Mouse (Mus musculus): ENCODE data around the gene Teddm1a.
"Not testable (repeated sequence)": the region's sequence is repeated elsewhere in the genome, so short reads cannot be mapped to it uniquely, and the experiment has no call there.

Gene Teddm1a

GRCm38 (mm10) chr1:153891442-153891841 is at the start of gene Teddm1a:
Gene Teddm1a (plus strand): TSS chr1:153891742.
- DNase-seq (ENCODE audit: low spot score in 2 of 2), result no peak

- no peak for DNase-seq (ENCODE audit: low spot score in 2 of 2)
Measured at GRCm38 (mm10) chr1:153842121-153842740, 49.3 kb upstream of the Teddm1a start.

- DNase-seq (ENCODE audit: low spot score in 2 of 2), result no peak
Measured at GRCm38 (mm10) chr1:153844042-153844441, 47.5 kb upstream of the Teddm1a start, which contains the start of gene Rgsl1. Gene Rgsl1 (minus strand): TSS chr1:153844142.

GRCm38 (mm10) chr1:153846420-153846819 is 45.1 kb upstream of the Teddm1a start:
- DNase-seq (ENCODE audit: low spot score in 2 of 2), result no peak

DNA sequence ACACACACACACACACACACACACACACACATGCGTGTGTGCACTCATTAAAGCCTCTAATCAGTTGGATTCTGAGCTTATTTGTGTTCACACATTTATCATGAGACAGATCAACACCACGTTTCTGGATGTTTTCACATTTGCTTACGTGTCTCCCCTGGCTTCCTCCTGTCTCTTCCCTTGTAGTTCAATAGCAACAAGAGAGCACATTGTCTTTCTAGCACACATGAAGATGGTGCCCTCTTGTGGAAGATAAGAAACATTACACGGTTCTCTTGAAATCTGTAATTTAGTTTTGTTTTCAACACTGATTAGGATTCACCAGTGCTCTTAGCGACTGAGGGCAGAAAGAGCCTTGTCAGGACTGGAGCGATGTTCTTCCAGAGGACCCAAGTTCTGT is 44.7 kb upstream of the Teddm1a start:
- DNase-seq (ENCODE audit: low spot score in 2 of 2), result no peak

DNA sequence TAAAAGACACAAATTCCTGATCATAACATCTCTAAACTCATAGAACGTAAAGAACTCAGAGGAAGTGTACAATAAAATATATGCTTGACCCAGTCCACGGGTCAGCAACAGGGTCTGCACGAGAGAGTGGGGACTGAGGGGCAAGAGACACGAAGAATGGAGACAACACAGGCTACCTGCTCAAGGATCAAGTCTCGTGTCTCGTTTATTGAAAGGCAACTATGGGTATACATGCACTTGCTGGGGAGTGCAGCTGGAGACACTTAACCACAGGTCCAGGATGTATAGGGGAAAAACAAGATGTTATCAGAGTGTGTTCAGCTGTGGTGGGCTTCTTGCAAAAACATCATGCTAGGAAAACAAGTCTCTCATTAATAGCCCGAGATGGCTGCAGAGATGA is 38.8 kb upstream of the Teddm1a start:
- DNase-seq (ENCODE audit: low spot score in 2 of 2), result not testable (repeated sequence)

- DNase-seq (ENCODE audit: low spot score in 2 of 2), result no peak
Measured at GRCm38 (mm10) chr1:153855946-153856345, 35.6 kb upstream of the Teddm1a start.

- DNase-seq (ENCODE audit: low spot score in 2 of 2), result no peak
Measured at GRCm38 (mm10) chr1:153874045-153874444, 17.5 kb upstream of the Teddm1a start, which contains the start of gene Teddm1b. Gene Teddm1b (plus strand): TSS chr1:153874345.

DNA sequence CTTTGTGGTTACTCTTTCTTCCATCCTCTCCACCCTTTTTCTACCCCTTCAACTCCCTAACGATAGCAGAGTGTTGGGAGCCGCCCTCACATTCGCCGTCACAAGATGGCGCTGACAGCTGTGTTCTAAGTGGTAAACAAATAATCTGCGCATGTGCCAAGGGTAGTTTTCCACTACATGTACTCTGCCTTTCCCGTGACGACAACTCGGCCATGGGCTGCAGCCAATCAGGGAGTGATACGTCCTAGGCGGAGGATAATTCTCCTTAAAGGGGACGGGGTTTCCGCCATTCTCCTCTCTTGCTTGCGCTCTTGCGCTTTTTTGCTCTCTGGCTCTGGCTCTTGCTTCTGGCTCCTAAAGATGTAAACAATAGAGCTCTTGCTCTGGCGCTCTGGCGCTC is 11.2 kb upstream of the Teddm1a start:
- DNase-seq (ENCODE audit: low spot score in 2 of 2), result not testable (repeated sequence)

DNA sequence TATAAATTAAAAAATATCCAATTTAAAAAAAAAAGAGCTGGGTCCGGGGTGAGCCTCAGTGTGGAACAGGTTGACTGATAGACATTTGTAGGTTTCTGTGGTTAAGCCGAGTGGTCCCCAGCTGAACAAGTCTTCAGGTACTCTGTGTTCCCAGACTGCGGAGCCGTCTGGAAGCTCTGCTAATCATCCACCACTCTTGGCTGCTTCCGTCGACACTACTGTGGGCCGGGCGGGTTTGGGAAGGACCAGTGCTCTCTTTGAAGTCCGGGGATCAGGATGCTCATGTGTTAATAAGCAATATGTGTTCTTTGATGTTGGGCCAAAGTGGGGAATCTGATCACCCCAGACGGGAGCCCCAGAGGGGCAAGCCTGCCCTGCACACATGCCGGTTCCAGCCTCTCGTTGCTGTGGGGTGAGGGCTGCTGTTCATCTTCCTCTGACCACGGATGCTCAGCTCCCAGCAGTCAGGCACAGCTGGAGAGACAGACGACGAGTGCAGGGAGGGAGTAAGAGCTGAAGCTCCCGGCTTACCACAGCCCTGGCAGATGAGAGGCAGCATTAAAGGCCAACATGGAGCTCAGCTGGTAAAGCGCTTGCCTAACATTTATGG is 5.4 kb upstream of the Teddm1a start:
- no peak for DNase-seq (ENCODE audit: low spot score in 2 of 2)

GRCm38 (mm10) chr1:153890121-153890520 is 1.4 kb upstream of the Teddm1a start:
- DNase-seq (ENCODE audit: low spot score in 2 of 2), result no peak

DNA sequence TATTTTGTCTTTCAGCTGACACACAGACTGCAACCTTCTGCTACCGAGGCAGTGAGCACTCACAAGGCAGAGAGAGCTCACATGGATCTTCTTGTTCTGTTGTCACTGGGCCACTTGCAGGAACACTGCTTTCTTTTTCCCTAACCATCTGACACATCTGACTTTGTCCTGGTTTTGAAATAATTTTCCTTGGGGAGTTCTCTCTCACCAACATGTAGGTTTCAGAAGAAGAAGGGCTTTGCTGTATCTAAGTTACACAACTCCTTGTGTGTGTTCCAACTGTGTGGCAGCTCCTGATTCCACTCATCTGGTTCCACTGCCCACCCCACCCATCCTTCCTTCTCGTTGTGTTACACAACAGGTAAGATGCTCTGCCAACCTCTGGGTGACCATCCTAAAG is 2.2 kb downstream of the Teddm1a start:
- DNase-seq (ENCODE audit: low spot score in 2 of 2), result no peak

DNA sequence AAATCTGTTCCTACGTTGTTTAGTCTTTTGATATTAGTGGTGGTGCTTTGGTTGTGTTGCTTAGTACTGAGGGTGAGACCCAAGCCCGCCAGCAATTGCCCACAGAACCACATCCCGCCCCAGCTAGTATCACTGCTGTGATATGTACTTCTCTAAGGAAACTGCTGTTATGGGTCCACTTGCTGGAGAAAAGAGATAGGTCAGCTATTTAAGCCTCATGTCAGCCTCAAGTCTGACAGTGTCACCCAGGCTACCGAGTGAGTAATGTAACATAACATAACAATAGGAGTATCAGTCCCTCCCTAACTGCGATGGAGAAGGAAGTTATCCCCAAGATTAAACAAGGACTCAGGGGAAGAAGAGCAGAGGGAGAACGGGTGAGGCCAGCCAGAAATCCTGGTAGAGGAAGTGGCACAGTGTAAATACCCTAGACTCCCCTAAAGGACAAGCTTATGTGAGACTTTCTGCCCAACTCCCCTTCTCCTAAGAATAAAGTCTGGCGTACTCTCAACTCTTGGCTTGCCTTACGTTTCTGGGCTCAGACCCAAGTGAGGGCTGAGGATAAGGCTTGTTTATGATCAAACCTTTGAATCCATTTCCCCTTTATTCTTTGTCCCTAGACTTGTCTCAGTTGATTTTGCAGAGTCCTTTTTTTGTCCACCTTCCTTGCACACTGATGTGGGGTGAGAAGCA is 2.8 kb downstream of the Teddm1a start:
- DNase-seq (ENCODE audit: low spot score in 2 of 2), result no peak

DNA sequence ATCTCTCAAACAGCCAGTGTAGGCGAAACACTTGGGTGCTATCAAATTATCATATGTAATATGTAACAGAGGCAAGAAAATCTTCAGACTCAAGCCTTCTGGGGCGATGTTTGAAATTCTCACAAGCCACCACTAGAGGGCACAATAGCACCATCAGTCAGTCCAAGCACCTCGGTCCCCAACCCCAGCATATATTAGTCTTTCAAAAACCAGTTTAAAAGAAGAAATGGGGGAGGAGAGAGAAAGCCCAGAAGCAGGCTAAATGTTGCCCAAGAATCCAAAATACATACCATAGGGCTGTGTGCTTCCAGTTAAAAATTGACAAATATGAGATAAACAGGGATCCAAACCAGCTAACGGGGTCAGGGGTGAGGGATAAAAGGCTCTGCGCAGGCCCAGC is 3.4 kb downstream of the Teddm1a start:
- DNase-seq (ENCODE audit: low spot score in 2 of 2), result peak; percentile 67 to 75

- DNase-seq (ENCODE audit: low spot score in 2 of 2), result no peak
Measured at GRCm38 (mm10) chr1:153897196-153897595, 5.7 kb downstream of the Teddm1a start.

GRCm38 (mm10) chr1:153898989-153899730 is 7.6 kb downstream of the Teddm1a start:
- no peak for DNase-seq (ENCODE audit: low spot score in 2 of 2)

DNA sequence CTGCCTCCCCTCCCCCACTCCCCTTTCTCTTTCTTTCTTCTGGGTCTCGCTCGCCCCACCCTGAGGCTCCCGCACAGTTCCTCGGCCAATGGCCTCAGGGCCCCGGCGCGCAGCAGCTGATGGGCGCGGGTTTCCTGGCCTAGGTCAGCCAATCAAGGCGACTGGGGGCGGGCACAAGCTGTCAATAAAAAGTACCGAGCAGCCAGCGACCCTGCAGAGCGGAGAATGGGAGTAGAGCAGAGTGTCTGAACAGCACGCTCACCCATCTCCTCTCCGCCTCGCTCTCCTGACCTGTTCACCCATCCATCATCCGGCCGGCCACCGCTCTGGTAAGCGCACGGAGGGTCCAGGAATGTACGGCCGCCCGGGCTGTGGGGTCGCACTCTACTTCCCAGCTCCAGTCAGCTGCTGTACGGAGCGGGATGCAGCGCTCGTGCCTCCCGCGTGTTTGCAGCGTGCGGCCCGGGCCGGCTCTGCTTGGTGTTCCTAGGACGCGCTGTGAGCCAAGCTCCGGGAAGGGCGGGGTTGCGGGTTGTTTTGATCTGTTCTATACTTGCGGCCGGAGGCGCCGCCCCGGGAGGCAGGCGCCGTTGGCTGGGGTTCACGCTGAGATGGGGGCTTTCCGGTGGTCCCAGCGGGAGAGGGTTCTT is 8.3 kb downstream of the Teddm1a start, which contains the start of the genes Glul and Teddm2:
Gene Glul, plus strand, starts transcription at position 214 of the 650 bp plus-strand sequence.
Gene Teddm2, minus strand, starts transcription at position 498 of the 650 bp plus-strand sequence.
- peak; percentile 94 to 97 for DNase-seq (ENCODE audit: low spot score in 2 of 2)

DNA sequence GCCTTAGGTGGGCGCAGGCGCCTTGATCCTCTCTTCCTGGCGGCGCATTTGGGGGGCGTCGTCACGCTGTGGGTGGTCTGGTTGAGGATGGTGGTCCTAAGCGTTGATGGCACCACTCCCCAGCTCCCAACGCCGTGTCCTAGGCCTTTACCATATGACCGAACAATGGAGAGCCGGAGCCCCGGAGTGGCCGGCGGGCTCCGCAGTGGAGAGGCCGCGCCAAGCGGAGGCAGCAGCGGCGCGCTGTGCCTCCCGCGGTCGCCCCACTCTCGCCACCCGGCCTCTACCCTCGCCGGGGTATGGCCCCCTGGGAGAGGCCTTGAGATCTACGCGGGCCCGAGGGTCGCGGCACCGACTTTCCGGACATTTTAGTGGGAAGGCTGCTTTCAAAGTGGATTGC is 8.8 kb downstream of the Teddm1a start:
- no peak for DNase-seq (ENCODE audit: low spot score in 2 of 2)

DNA sequence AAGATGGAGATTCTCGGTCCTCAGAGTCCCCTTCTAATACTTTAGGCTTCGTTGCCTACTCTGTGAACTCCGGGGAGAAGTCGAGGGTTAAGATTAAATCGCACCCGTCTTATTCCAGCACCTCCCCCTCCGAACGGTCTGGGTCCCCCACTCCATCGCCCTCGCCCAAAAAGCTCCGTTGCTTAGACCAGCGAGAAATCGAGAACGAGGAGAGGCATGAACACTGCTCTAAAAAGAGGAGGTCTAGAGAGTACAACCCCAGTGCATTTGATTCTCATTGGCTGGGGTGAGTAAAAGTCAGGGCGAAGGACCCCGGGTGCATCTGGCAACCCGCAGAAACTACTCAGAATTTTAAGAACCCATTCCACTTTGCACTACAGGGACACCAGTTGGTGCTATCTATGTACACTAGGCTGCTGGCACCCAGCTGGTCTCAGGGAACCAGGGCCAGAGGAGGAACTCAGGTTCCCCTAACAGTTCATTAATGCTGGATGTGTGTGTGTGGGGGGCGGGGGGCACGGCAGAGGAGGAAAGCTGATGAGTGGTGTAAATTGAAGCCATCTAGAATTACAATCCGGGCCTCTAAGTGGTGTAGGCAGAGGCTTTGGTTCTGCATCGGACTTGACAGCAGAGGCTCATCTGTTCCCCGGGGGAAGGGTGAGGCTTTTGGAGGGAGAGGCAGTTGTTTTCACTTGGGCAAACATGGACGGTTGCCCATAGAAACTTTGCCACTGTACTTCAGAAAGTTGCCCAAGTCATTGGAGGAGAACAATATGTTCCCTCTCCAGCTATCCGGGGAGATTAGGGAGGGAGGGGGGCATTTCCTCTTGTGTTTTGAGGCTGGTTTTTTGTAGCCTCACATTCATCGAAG is 9.6 kb downstream of the Teddm1a start:
- DNase-seq (ENCODE audit: low spot score in 2 of 2), result peak; percentile 40 to 64

DNA sequence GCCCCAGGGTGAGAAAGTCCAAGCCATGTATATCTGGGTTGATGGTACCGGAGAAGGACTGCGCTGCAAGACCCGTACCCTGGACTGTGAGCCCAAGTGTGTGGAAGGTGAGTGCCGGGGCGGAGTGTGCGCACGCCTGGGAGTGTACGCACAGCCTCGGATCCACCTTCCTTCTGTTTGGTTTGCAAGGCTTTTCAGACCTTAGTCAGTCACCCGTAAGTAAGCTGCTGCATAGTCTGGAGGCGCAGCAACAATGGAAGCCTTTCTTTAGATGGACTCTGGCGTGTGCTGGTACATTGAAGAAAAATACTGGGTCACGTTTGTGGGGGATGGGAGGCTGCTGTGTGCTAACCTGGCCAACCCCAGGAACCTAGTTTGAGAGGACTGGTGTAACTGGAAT is 11.5 kb downstream of the Teddm1a start:
- DNase-seq (ENCODE audit: low spot score in 2 of 2), result no peak

DNA sequence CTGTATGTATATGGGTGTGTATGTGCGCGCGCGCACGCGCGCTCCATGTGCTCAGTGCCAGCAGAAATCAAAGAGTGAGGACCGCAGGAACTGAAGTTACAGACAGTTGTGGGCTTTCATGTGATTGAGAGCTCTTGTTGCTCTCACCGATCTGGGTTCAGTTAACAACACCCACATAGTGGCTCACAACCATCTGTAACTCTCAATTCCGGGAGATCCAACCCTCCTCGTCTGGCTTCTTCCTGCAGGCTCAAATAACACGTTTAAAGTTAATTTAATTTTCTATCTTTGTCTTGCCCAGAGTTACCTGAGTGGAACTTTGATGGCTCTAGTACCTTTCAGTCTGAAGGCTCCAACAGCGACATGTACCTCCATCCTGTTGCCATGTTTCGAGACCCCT is 12.7 kb downstream of the Teddm1a start:
- no peak for DNase-seq (ENCODE audit: low spot score in 2 of 2)

Data from urinary bladder, postnatal 36 days (tissue).